Mouse (Mus musculus) adrenal gland, postnatal 25 days (tissue): ENCODE results near the gene Orc5. TPM values are rescaled to one million over a fixed set of nuclear protein-coding genes. Genes with fewer than 3 reads are reported as not detected.

Source experiments
- total RNA-seq: library from RNA; stranded (reverse); gene quantifications from 2 replicates; pipeline ENCODE4 v1.2.3, GENCODE M21; 2021

Gene Orc5
- total RNA-seq, 1 experiment from 2014 or later: 19.9 TPM

Other genes starting within 250 kb of the Orc5 start
- 2.5 and 3.4 TPM in 2 replicates for gene Reln, start 205.7 kb downstream of the Orc5 start, total RNA-seq
- gene Lhfpl3, start 195.6 kb upstream of the Orc5 start, total RNA-seq: 1.2 and 1.9 TPM in 2 replicates